Mouse (Mus musculus) inflammation-experienced regulatory T-cells, adult 6 months (primary cell): ENCODE results near the gene Fanca. TPM values are rescaled to one million over a fixed set of nuclear protein-coding genes. Genes with fewer than 3 reads are reported as not detected.
"Not testable (repeated sequence)": the region's sequence is repeated elsewhere in the genome, so short reads cannot be mapped to it uniquely, and the experiment has no call there.

Experiments
- ATAC-seq: one replicate; pipeline ENCODE4 v1.8.0; 2017
- polyA plus RNA-seq, 3 experiments: library from polyadenylated mRNA; unstranded; fragments of 100-300 nt; shearing (Covaris generic); gene quantifications; one replicate each; pipeline ENCODE4 v1.2.1; 2017

The Fanca gene
- polyA plus RNA-seq, 3 experiments from 2014 or later = 5.1 to 9.2 (median 5.2) TPM

GRCm38 (mm10) chr8:123231742-123232141, 86.6 kb downstream of the Fanca start:
- ATAC-seq = no peak

- ATAC-seq = not testable (repeated sequence)
Observed at GRCm38 (mm10) chr8:123230326-123230725, 88.0 kb downstream of the Fanca start.

GRCm38 (mm10) chr8:123228416-123228815, 90.0 kb downstream of the Fanca start:
- ATAC-seq = no peak

- ATAC-seq = peak; percentile 91
Observed at GRCm38 (mm10) chr8:123224278-123225266, 93.8 kb downstream of the Fanca start, which contains the start of gene Cdk10. Gene Cdk10 (plus strand): TSS chr8:123224842.

- no peak for ATAC-seq
Observed at GRCm38 (mm10) chr8:123220917-123221316, 97.5 kb downstream of the Fanca start.

Other genes starting within 250 kb of the Fanca start
- gene Rpl13, start 216.2 kb downstream of the Fanca start, polyA plus RNA-seq = 1,000 to 10,000 TPM; 1,514 to 2,679 (median 2,672) TPM
- gene Cpne7, start 201.2 kb downstream of the Fanca start, polyA plus RNA-seq = 10 to 100 TPM in 1 of 3 experiments, 1 to 10 TPM in 2; 1.2 to 13.6 (median 6.6) TPM
- under 1 TPM in 1 of 3 experiments, not detected in 2; 0.20 TPM for gene Sult5a1, start 160.3 kb downstream of the Fanca start, polyA plus RNA-seq
- not detected for gene Dpep1, start 132.3 kb downstream of the Fanca start, polyA plus RNA-seq
- 100 to 1,000 TPM; 110 to 199 (median 154) TPM for gene Chmp1a, start 105.8 kb downstream of the Fanca start, polyA plus RNA-seq
- gene Spata33, start 105.7 kb downstream of the Fanca start, polyA plus RNA-seq = not detected
- 10 to 100 TPM; 16.4 to 29.7 (median 24.3) TPM for gene Cdk10, start 93.7 kb downstream of the Fanca start, polyA plus RNA-seq
- 1 to 10 TPM; 6.3 to 7.7 (median 6.5) TPM for gene Spata2l, start 82.3 kb downstream of the Fanca start, polyA plus RNA-seq
- 1 to 10 TPM; 4.2 to 5.1 (median 5.1) TPM for gene Zfp276, start 64.4 kb downstream of the Fanca start, polyA plus RNA-seq
- 10 to 100 TPM in 1 of 3 experiments, 1 to 10 TPM in 2; 7.3 to 12.9 (median 7.4) TPM for gene Vps9d1, start 64.2 kb downstream of the Fanca start, polyA plus RNA-seq
- gene Spire2, start 14.1 kb upstream of the Fanca start, polyA plus RNA-seq = not detected
- 100 to 1,000 TPM in 1 of 3 experiments, 10 to 100 TPM in 2; 74.2 to 106 (median 94.3) TPM for gene Tcf25, start 55.2 kb upstream of the Fanca start, polyA plus RNA-seq
- not detected for gene Mc1r, start 88.5 kb upstream of the Fanca start, polyA plus RNA-seq
- gene Tubb3, start 92.8 kb upstream of the Fanca start, polyA plus RNA-seq = 1 to 10 TPM in 1 of 3 experiments, under 1 TPM in 1, not detected in 1; 0.30 to 2.0 TPM
- 1 to 10 TPM; 7.7 to 7.9 (median 7.8) TPM for gene Def8, start 105.0 kb upstream of the Fanca start, polyA plus RNA-seq
- 10 to 100 TPM; 32.6 to 47.7 (median 36.1) TPM for gene Afg3l1, start 159.3 kb upstream of the Fanca start, polyA plus RNA-seq
- gene Dbndd1, start 196.9 kb upstream of the Fanca start, polyA plus RNA-seq = 1 to 10 TPM in 1 of 3 experiments, under 1 TPM in 2; 0.47 to 1.2 (median 0.54) TPM
- gene Gas8, start 200.3 kb upstream of the Fanca start, polyA plus RNA-seq = 10 to 100 TPM in 1 of 3 experiments, 1 to 10 TPM in 2; 6.4 to 10.1 (median 7.3) TPM